Mouse (Mus musculus) testis, adult 2 months (tissue): ENCODE results near the gene Mdm2. TPM values are rescaled to one million over a fixed set of nuclear protein-coding genes. Genes with fewer than 3 reads are reported as not detected.
A peak's percentile ranks its signal among the peaks of the same experiment; 100 is the strongest.
"Not testable (repeated sequence)": the region's sequence is repeated elsewhere in the genome, so short reads cannot be mapped to it uniquely, and the experiment has no call there.

Experiments
- H3K27ac ChIP-seq: fragments of 200-500 bp; 2 replicates; pipeline ENCODE4 v1.5.1; 2012; ENCODE audit warnings: low read depth, low read length; ENCODE audit not compliant: control insufficient read depth, insufficient read depth
- H3K27me3 ChIP-seq: fragments of 200-500 bp; 2 replicates; pipeline ENCODE4 v1.6.1; 2012; ENCODE audit warnings: mild to moderate bottlenecking, low read length, moderate library complexity; ENCODE audit not compliant: control insufficient read depth, insufficient read depth
- H3K36me3 ChIP-seq: fragments of 200-500 bp; 2 replicates; pipeline ENCODE4 v1.6.1; 2012; ENCODE audit warnings: mild to moderate bottlenecking, low read length; ENCODE audit not compliant: control insufficient read depth, insufficient read depth
- H3K4me1 ChIP-seq: fragments of 200-500 bp; 2 replicates; pipeline ENCODE4 v1.6.1; 2012; ENCODE audit warnings: low read length; ENCODE audit not compliant: control insufficient read depth, insufficient read depth
- H3K4me3 ChIP-seq: fragments of 200-500 bp; 2 replicates; pipeline ENCODE4 v1.5.1; 2012; ENCODE audit warnings: low read depth, mild to moderate bottlenecking, low read length, moderate library complexity, mixed read lengths; ENCODE audit not compliant: control insufficient read depth
- CTCF ChIP-seq: fragments of 200-500 bp; IDR thresholded peaks from 2 replicates; pipeline ENCODE4 v1.5.1; 2012; ENCODE audit warnings: low read depth, mild to moderate bottlenecking, inconsistent platforms, low read length, moderate library complexity; ENCODE audit not compliant: control insufficient read depth, insufficient read depth, insufficient replicate concordance
- POLR2A ChIP-seq: fragments of 200-500 bp; IDR thresholded peaks from 2 replicates; pipeline ENCODE4 v1.6.1; 2012; ENCODE audit warnings: low read depth, mild to moderate bottlenecking, inconsistent platforms, low read length, moderate library complexity; ENCODE audit not compliant: control insufficient read depth
- polyA plus RNA-seq: library from polyadenylated mRNA; depleted of rRNA; stranded (reverse); fragments of >200 nt; gene quantifications from 2 replicates; pipeline ENCODE4 v1.2.3, GENCODE M21; 2012

Gene Mdm2
- polyA plus RNA-seq, 1 experiment, result 99.3 TPM

DNA sequence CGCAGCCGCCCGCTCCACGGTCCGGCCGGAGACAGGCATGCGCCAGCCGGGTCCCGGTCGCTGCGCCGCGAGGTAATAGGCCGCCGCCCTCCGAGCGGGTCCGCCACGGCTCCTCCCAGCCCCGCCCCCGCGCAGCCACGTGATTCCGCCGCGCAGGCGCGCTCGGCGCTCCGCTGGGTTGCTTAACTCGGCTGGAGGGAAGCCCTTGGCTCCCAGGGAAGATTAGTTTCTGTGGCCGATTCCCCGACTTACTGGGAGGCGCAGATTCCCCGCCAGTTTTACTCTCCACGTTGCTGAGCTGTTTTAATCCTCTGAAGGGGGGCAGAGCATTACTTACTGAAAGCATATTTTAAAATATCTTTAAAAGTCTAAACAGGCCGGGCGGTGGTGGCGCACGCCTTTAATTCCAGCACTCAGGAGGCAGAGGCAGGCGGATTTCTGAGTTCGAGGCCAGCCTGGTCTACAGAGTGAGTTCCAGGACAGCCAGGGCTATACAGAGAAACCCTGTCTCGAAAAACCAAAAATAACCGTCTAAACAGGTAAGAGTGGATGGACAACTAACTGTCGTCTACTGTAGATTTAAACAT is 35.8 kb upstream of the Mdm2 start, which contains the start of gene Slc35e3:
TSS of gene Slc35e3 (minus strand) at position 69 of the 587 bp plus-strand sequence.
- Histone ChIP-seq H3K36me3 (no peaks in the 10 kb centered on the region; the same call in 1 of the 2 replicates), H3K4me1 (no peaks in the 10 kb centered on the region; the same call in none of the 2 replicates), H3K27ac (peak within 1 kb of the TSS; percentile 38; the same call in 1 of the 2 replicates), H3K4me3 (peak within 1 kb of the TSS; percentile 63), H3K27me3 (no peaks in the 10 kb centered on the region)
- TF ChIP-seq POLR2A, result peak; percentile 44
- no peak for TF ChIP-seq CTCF

DNA sequence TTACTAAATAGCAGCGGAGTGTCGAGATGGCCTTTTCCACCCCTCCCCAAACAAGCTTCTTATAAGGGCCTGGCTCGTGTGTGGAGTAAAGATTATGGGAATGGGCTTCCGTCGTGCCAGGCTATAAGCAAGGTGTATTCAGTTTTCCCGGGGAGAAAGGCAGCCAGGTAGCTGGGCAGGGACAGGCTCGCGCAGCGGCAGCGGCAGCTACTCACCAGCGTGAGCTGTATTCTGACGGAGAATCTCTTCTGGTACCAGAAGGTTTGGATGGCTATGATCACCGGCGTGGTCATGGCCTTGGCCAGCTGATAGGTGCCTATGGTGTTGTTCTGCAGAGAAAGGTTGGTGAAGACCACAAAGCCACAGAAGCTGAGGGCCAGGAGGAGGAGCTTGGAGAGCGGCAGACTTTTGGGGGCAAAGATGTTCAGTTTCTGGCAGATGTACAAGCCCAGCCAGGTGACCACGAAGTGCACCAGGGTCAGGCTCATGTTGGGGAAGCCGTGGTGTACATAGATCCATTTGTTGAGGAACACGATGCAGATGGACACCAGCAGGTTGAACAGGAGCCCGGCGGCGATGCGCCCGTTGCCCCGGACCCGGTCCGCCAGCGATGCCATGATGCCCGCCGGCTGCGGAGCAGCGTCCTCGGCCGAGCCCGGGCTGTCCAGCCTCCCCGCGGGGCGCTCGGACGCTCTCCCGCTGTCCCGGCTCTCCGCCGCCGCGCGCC is 35.2 kb upstream of the Mdm2 start:
- H3K4me1 ChIP-seq, H3K36me3 ChIP-seq, H3K27me3 ChIP-seq, H3K27ac ChIP-seq: not testable (repeated sequence)
- peak overlapping the region; percentile 63 for H3K4me3 ChIP-seq

DNA sequence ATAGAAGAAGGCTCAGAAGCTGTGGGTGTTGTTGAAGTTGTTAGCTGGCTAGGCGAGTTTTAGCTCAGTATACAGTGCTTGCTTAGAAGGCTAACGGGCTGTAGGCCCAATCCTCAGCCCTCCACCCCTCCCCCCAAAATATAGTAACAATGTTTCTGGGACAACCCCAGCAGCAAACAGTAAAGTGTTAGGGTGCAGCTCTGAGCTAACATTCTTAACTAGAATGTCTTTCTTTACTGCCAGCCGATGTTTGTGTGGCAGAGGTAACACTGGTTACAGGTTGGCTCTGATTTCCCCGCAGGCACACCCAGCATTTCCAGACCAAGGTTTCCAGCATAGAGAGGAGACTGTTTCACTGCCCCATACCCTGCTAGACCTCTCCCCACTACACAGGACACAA is 33.4 kb upstream of the Mdm2 start:
- Histone ChIP-seq H3K27me3 (no peaks in the 10 kb centered on the region), H3K27ac (no peak overlapping the region), H3K36me3 (no peaks in the 10 kb centered on the region), H3K4me3 (no peak overlapping the region), H3K4me1 (no peaks in the 10 kb centered on the region; the same call in none of the 2 replicates)
- TF ChIP-seq POLR2A (no peak), CTCF (no peak)

GRCm38 (mm10) chr10:117743182-117743581 is 32.6 kb upstream of the Mdm2 start:
- Histone ChIP-seq H3K4me1 (no peaks in the 10 kb centered on the region; the same call in none of the 2 replicates), H3K27ac (no peak overlapping the region), H3K27me3 (no peaks in the 10 kb centered on the region), H3K4me3 (no peak overlapping the region), H3K36me3 (peaks cover 2% of the 10 kb centered on the region; the same call in 1 of the 2 replicates)
- no peak for TF ChIP-seq CTCF
- no peak for TF ChIP-seq POLR2A

DNA sequence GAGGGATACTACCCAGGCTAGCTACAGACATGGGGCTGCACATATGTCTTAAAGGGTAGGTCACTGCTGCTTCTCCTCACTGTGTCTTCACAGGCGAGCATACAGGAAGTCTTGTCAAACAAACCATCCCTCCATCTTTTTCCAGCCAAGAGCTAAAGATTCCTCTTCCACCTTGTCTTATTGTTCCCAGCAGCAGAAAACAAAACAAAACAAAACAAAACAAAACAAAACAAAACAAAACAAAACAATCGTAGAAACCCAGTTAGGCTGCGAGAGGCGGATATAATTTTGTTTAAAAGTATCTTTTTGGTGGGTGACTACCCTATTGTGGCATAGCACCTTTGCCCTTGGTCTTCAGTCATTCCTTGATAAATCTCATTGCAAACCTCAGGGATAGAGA is 32.1 kb upstream of the Mdm2 start:
- H3K27ac ChIP-seq, result no peak overlapping the region
- H3K27me3 ChIP-seq, result no peaks in the 10 kb centered on the region
- no peak overlapping the region for H3K4me3 ChIP-seq
- H3K36me3 ChIP-seq, result peaks cover 2% of the 10 kb centered on the region; the same call in 1 of the 2 replicates
- H3K4me1 ChIP-seq, result no peaks in the 10 kb centered on the region; the same call in none of the 2 replicates
- TF ChIP-seq CTCF (no peak), POLR2A (no peak)

- Histone ChIP-seq H3K36me3 (peaks cover 2% of the 10 kb centered on the region; the same call in 1 of the 2 replicates), H3K27ac (no peak overlapping the region), H3K27me3 (no peaks in the 10 kb centered on the region), H3K4me1 (no peaks in the 10 kb centered on the region; the same call in none of the 2 replicates), H3K4me3 (no peak overlapping the region)
- TF ChIP-seq POLR2A (no peak), CTCF (no peak)
Measured at GRCm38 (mm10) chr10:117741698-117742475, 31.3 kb upstream of the Mdm2 start.

DNA sequence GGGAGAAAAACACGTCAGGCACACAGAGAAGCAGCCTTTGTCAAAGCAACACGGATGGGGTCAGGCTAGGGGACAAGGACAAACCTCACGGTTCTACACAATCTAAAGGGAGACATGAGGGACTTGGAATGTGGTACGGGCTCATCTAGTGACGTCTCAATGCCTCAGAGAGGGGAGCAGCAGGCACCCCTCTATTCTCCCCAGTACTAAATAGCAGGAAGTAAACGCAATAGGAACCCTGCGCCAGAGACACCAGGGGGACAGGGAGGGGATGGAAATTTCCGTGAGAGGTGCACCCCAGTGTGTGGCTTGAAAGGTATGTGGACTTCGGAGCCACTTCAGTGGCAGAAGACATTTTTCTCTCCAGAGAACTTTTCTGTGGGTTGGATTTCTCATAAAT is 30.4 kb upstream of the Mdm2 start:
- H3K36me3 ChIP-seq, result peaks cover 2% of the 10 kb centered on the region; the same call in 1 of the 2 replicates
- H3K27ac ChIP-seq, result no peak overlapping the region
- H3K4me3 ChIP-seq, result no peak overlapping the region
- no peaks in the 10 kb centered on the region; the same call in none of the 2 replicates for H3K4me1 ChIP-seq
- H3K27me3 ChIP-seq, result no peaks in the 10 kb centered on the region
- no peak for TF ChIP-seq CTCF
- TF ChIP-seq POLR2A, result no peak
